Mouse (Mus musculus): ENCODE data around the gene Ces5a.

Gene Ces5a

DNA sequence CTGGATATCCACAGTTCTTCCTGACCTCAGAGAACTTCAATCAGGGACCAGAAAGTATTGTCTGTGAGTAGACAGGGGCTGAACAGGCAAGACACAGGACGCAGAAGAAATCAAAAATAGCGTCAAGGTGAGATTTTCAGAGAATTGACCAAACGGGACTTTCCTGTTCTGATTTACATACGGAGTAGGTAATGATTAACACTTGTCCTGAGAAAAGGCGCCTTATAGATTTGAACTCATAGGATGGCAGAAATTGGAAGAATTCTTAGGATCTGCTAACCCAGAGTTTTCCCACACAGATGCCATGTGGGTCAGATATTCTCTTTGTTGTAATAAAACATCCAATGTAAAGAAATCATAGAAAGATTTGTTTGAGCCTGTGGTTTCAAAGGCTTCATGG lies at the start of gene Ces5a:
TSS of gene Ces5a (minus strand) at position 101 of the 400 bp plus-strand sequence.
- DNase-seq, result no peak

DNA sequence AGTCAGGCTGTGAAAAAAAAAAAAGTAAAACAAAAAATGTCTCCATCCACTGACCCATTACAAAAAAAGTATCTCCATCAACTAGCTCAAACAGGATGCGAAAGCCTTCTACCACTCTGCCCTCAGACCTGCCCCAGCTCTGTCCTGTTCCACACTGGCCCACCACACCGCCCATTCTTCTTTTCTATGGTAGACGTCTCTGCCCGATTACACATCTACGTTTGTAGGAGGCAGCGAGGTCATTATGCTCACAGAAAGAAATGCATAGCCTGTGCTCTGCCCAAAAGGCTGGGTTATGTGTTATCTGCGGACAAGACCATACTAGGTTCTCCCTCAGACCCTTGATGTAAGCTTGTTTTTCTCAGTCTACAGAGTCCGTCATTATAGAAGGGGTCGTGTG lies 37.2 kb upstream of the Ces5a start:
- DNase-seq, result peak; percentile 2

DNA sequence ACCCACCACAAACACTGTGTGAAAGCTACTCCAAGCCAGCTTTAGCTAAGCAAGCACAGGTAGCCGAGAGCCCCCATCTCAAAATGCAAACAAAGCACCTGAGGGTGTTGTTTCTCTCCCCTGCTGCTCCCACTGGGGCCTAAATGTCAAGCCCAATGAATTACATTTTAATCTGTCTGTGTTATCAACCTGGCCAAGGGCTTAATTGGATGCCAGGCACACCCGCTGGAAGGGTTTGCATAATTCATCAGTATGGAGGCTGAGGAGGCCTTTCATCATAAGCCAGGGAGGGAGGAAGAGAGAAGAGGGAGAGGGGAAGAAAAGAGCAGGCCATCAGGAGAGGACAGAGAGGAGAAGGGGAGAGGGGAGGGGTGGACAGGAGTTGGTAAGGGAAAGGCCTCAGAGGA lies 36.5 kb upstream of the Ces5a start:
- no peak for DNase-seq

DNA sequence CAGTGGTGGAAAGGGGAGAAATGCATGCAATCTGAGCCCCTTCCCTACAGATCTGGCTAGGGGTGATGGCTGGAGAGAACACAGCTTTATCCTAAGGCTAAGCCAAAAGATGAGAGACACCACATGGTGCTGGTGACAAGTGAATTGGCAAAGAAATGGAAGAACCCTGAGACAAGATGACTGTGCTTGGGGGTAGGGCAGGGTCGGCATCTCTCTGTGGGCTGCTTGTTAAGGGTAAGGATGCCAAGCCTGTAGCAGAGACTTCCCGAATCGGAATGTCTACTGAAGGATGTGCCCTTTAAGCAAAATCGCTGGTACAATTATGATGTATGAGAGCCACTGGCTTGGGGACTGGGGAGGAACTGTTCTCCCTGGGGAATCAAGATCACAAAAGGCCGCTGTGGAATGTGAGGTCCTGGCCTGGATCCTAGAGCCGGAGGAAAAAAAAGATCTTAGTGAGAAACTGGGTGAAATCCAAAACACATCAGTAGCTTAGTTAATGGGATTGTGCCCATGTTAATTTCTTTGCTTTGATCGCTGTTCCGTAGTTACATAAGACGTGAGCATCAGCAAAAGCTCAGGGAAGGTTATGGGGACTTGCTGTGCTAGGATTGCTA lies 35.8 kb upstream of the Ces5a start:
- peak; percentile 71 for DNase-seq

DNA sequence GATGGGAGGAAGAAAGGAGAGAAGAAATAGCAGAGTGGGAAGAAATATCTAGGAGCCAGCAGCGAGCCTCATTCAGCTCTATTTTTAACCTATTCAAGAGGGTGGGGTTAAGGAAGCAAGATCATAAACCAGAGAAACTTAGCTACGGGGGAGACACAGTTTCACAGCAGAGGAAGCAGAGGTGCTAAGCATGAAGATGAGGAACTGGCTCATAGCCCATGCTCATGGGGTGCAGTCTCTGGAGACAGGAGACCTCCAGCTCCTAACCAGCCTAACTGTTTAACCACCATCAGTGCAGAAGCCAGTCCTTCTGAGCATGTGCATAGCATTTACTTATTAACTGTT lies 34.5 kb upstream of the Ces5a start:
- DNase-seq, result no peak

DNA sequence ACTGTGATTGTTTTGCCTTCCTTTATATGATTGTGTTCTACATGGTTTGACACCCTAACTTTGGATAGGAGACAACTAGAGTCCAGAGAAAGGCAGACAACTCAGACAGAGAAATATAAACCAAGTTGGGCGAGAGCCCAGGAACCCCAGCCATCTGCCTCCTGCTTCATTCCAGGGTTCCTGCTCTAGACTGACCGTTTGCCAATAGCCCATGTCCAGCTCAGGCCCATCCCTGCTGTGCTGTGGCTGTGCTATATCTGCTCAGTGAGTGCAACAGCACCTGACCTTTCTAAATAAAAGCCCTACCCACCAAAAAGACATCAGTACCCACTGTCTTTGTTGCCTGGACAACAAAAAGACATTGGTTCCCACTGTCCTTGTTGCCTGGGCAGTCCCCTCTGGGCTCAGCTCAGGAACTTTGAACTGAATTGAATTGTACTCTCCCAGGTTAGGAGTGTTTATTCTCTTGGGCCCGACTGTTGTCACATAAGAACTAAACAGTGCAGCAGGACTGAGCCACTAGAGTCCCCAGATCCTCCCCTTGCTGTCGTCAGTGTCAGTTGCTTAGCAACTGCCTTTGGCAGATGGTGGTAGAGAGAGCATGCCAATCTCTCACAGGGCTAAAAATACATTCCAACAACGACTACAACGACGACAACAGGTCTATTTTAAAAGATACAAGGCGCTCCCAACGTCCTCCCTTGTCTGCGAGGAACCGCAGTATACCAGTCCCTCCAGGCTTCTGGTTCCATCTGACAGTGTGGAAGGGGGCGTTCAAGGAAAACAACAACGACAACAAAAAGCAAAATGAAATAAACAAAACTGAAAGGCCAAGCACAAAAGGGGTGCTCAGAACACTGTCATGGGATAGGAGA lies 33.9 kb upstream of the Ces5a start:
- peak; percentile 28 for DNase-seq

DNA sequence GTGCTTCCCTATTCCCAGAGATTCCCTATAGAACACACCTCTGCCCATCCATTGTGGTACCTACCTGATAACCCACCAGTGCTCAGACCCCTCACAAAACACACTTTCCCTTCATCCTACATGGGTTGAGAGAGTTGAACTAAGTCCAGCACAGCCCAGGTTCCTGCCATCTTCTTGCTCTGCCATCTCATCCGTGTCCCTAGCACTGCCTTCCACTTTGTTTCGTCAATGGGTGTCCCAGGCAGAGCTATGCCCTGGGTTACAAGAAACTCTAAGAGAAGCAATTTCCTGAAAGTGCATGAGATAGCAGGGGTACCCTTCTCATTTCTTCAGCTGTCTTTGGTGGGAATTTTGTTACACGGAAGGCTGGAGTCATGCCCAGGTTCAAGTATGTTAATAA lies 33.0 kb upstream of the Ces5a start:
- DNase-seq, result no peak

DNA sequence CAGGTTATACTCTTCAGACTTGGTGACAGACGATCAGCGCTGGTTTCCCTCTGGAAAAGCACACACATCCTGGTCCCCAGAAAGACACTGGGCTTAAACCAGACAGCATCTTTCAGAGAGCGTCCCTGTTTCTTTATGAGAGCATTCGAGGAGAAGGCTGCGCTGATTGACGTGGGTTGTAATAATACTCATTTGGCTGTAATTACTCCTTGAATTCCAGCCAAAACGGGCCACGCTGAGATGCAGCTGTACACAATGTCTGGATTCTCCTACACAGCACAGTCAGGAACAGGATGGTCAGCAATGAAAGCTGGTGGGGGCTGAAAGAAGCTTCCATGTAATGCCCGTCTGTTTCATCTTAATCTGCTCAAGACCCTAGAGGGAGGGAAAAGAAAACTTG lies 31.5 kb upstream of the Ces5a start:
- peak; percentile 28 for DNase-seq

DNA sequence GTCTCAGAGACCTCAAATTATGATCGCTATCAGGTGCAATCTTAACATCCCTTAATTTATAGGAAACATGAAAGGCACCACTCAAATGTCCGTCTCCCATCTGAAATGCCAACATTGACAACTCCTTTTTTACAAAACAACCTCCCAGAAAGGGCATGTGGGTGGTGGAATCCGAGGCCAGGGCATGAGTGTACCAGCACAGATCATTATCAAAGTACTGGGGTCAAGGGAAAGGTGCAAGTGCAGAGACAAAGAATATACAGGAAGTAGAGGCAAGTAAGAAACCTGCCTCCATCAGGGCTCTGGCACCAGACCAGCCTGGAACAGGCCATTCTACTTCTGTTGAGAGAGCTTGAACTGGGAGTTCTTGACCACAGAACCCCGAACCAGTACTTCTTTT lies 29.0 kb upstream of the Ces5a start:
- DNase-seq, result no peak

DNA sequence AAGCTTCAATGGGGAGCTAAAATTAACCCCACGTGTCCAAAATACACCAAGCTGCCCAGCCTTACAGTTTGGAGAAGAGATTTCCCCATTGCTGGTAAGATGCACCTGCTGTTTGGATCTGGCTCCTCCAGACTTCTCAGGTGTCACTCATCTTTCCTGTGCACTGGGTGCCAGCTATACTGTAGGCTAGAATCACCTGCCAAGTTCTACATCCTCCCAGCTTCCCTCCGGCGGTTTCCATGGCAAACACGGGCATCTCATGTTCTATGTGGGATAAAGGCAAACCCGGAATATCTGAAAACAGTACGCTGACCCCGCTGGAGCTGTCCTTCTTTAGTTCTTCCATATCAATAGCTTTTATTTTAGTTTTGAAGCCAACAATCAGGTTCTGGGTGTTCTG lies 27.9 kb upstream of the Ces5a start:
- no peak for DNase-seq

DNA sequence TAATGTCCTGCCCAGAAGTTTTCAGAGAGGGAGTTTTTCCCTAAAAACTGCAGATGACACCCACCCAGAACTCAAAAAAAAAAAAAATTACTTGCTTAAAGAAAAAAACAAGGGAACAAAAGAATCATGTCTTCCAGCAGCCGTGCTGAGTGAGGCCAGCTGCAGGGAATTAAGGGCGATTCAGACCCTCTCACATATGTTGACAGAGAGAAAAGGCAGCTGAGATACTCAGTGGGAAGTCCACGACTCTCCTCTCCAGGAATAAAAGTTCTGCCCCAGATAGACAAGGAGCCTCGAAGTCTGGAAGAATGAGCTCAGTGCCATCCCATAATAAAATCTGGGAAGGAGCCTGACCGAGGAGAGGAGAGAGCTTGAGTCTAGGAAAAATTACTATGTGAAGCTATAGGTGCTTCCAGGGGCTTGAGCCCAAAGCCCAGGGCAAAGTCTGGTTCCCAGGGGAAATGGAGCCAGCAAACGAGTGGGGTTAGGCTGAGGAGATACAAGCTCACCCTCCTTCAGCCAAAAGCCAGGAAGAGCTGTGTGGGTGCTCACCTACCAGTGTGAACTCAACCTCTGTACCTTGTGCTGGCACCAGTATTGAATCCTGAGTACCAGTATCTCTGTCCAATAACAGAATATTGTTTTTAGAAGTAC lies 27.1 kb upstream of the Ces5a start:
- peak; percentile 33 for DNase-seq

DNA sequence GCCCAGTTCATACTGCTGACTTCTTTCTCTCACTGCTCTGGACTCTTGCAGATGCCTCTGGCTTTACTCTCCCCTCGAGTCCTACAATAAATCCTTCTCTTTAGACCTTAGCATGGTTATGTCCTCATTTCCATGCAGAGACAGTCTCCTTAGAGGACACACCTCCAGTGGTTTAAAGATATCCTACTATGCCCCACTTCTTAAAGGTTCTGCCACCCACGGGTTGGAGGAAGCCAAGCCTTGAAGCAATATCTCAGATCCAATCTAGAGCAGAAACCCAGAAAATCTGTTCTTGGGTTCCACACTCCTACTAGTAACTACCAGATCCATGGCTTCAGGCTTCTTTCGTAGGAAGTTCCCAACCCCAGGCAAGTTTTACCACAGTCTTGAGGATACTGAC lies 25.6 kb upstream of the Ces5a start:
- no peak for DNase-seq

DNA sequence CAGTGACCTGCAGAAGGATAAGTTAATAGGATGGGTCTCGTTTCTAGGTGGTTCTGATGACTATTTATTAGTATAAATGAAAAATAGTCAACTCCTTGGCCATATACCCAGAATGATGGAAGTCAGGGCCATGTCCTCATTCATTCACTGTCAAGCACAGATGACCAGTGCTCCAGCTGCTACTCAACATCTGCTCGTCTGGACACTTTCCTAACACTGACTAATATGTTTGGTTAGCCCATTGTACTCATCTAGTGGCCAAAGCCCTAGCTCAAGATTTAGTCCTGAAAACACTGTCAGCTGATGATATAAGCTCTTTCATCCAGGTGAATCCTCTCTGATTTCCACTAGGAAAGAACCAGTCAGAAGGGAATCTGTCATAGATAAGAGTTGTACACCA lies 24.1 kb upstream of the Ces5a start:
- DNase-seq, result no peak

DNA sequence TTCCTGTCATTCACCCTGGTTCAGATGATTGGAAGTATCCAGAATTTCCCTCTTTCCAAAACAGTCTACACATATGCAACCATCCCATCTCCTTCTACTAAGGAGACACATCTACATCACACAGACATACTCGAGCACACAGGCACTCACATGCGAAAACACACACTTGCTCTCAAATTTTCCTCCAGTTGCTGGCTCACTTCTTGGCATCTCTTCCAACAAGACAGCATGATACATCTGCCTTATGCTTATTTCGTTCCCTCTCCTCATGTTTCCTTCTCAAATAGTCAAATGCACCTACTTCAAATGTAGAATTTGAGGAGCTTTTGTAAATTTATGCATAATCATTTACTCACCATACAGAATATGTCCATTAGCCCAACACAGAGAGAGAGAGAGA lies 33.0 kb downstream of the Ces5a start:
- no peak for DNase-seq

DNA sequence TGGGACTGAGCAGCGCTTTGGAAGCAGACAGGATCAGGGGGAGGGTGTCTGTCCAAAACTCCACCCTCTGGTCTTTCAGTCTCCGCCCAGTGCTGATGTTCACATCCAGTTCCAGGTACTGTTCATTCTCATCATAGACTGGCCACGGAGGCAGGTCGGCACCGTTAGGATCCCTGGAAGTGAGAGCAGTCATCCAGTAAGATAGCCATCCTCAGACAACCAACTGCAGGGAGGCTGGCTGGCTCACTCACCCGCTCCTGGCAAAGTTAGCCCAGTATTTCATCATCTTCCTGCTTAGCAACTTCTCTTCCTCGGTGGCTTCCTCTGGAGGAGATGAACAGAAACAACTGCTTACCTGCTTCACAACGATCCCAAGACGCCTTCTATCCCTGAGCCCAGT lies 36.2 kb downstream of the Ces5a start:
- no peak for DNase-seq

DNA sequence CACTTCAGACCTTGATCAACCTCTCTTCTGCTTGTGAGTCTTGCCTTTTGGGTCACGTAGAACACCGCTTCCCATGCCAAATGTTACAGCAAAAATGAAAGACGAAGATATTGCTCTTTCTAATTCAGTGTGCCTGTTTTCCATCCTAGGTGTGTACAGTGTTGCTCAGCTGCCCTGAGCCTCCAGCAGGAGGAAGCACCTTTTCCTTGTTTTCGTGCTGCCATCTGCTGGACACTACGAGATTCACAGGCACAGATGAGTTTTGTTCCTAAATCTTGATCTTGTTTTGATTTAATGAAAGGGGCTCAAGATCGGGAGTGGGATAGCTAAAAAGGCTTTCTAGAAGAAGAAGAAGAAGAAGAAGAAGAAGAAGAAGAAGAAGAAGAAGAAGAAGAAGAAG lies 40.3 kb downstream of the Ces5a start:
- DNase-seq, result peak; percentile 61

DNA sequence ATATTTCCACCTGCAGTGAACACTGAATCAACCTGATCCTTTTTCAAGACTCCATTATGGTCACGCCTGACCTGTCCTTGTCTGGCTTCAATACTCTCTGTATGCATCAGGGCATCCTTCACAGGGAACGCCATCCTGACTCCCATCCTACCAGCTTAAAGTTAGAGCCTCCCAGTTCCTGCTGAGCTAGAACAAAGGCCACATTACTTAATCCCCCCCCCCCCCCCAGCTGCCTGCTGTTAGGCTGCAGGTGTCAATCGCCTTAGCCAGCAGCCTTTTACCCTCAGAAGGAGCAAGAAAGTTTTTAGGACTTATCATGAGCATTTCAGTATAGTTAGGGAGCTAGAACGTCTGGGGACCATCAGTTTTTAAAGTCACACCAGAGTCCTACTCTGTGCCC lies 46.9 kb downstream of the Ces5a start:
- DNase-seq, result no peak

DNA sequence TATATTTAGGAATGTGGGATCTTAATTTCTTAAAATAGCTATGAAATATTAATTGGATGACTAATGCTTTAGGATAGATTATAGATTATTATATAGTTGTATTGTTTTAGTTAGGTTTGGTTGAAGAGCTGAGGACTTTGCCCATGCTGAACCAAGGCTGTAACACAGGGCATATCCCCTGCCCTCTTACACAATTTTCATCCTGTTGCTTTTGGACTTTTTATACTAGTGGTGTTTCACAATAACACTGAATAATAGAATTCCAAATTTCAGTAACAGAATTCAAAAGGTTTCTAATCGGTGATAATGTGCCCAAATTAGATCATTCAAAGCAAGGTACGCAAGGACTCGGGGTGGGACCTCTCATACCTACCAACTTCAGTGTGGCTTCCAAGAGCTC lies 57.4 kb downstream of the Ces5a start:
- DNase-seq, result no peak

DNA sequence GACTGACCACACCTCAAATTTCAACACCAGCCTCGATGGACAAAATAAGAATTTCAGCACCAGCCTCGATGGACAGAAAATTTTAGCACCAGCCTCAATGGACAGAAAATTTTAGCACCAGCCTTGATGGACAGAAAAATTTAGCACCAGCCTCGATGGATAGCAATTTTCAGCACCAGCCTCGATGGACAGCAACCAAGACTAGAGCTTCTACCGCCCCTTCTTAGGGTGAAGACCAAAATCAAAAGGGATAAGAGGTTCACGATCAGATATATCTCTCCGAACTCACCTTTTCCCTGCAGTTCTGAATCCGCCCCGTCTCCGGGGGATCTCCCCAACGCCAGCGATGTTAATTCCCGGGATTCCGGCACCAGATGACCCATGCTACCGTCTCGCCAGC lies 65.9 kb downstream of the Ces5a start:
- peak; percentile 45 for DNase-seq

DNA sequence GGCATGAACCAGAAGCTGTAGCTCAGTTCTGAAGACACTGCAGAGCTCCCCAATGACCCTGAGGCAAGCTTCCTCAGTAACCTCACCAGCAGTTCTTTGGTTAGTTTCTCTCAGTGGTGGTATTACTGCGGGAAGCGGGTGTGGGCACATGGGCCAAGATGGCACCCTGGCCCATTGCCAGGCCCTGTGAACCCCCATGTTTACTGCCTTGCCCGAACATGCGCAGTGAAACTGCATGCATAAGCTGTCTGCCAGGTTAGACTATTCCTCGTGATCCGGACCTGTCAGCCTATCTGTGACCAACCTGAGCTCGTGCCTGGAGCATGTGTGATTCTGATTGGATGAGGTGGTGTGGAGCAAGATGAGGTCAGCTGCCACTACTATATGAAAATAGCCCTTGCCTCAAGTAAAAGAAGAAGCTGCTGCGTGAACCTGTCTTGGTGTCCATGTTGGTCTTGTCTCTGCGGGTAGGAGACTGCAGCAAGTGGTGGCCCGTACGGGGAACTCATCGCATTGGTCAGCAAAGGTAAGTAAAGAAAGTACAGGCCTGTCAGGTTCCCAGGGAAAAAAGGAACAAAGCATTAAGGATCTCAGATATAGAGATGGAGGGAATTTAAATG lies 81.3 kb downstream of the Ces5a start:
- DNase-seq, result no peak

Data from kidney, postnatal 10 days (tissue).